Mouse (Mus musculus) Patski (cell line): ENCODE measurements at regions not wholly inside any gene's neighbourhood (a gene's known extent, or its start where the extent isn't known, plus 50 kb on each side); places are given as distances from the start of the nearest gene placed in this dataset.

Source experiments
- ATAC-seq: fragments of 100-300 bp; one replicate; pipeline ENCODE4 v1.8.0; 2021
- CTCF ChIA-PET: fragments of 350-600 bp; sonication (Branson Sonifier 250); formaldehyde crosslinking; loops from one replicate; lab custom pipeline; 2022; ENCODE audit warnings: inconsistent platforms; lab: Charles Lee
- POLR2A ChIA-PET: fragments of 350-600 bp; sonication (Branson Sonifier 250); formaldehyde crosslinking; loops from one replicate; lab custom pipeline; 2022; ENCODE audit warnings: antibody characterized with exemption, inconsistent platforms; lab: Charles Lee
- DNase-seq: peaks from one replicate; pipeline ENCODE4 v3.0.0-alpha.2; 2011; ENCODE audit warnings: low read depth, low spot score
- H3K27me3 ChIP-seq: fragments of 371-371 bp; one replicate; pipeline ENCODE4 v1.5.1; 2021
- CTCF ChIP-seq: fragments of 100-300 bp; IDR thresholded peaks from one replicate; pipeline ENCODE4 v1.5.1; 2021
- in situ Hi-C: fragments of 300-500 bp; cut with MboI; formaldehyde crosslinking; loops from 3 replicates; pipeline ENCODE4 v1.11.1; 2018; ENCODE audit warnings: low pct_unique_long_range_greater_than_20kb, mixed read lengths

DNA sequence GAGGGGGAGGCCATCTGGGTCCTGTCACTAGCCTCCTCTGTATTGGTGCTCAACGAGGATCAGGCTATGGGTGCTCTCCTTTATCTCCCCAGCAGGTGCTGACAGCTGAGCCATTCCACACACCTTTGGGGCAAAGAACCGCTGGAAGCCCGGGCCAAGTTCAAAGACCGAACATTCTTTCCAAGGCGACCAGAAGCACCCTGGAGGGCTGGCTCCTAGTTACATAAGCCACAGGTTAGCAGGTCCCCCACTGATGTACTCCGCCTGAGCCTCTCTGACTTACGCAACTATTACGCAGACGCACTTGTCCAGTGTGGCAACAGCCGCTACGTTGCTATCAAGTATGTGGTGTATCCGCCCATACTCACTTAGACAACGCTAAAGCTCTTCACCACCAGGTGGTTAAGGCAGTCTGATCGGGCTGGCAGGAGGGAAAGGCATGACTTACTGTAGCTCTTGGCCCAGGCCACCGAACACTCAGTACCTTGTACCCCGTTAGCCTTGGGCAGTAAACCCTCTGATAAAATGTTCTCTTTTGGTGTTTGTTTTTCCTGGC, 69.2 kb downstream of the Gm33543 start:
- no peak for TF ChIP-seq CTCF
- no peak for ATAC-seq
- in situ Hi-C loops: no loop called here
- no peak for DNase-seq
- ChIA-PET POLR2A (no interaction called here), CTCF (no interaction called here)
- H3K27me3 ChIP-seq: no peaks in the 10 kb centered on the region

DNA sequence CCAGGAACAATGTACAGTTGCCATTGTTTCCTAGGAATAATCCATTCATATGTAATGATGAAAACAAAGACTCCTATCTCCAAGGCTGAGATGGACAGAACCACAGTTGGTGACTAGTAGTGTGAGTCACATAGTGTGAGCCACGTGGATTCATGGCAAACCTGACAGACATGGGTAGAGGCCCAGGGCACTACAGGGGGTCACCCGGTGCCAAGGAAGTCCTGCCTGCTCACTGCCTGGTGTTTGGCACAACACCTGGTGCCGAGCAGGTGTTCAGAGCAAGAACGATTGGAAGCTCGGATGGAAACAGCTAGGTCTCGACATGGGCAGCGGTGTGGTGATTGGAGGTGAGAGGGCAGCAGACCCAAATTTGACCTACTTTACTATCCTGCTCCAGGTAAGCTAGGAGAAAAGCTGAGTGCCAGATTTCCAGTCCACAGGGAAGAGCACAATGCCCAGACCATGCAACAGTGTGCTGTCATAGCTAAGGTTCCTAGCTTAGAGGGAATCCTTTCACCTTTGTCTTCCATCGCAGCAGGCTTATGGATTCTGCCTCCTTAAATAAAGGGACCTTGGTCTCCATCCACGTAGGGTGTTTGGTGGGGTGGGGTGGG, 69.8 kb downstream of the Gm33543 start:
- H3K27me3 ChIP-seq: no peaks in the 10 kb centered on the region
- in situ Hi-C loops: no loop called here
- no peak for ATAC-seq
- CTCF ChIA-PET: no interaction called here
- POLR2A ChIA-PET: no interaction called here
- no peak for TF ChIP-seq CTCF
- DNase-seq: no peak

DNA sequence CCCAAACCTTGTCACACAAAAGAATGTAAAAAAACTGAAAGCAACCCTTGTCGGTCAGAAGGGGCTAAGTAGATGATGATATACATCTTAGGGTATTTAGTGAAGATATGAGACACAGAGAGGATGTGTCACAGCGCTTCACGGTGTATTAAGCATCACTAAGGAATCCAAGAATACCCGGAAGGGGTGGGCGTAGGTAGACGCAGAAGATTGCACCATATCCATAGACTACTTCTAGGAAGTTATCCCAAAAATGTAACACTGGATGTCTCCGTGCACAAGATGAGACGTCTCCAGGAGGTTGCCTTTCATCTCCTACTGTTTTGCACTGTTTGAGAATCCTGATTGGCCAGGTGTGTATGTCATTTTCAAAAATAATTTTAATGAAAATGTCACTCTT, 73.8 kb downstream of the Gm33543 start:
- CTCF ChIA-PET: interaction anchor here (0.7 to 1.5 kb wide), 2 partner anchors 8 to 10 kb away, joined by 4 to 5 read pairs; no protein-coding TSS in a partner anchor
- ATAC-seq (peak; percentile 55), DNase-seq (no peak)
- POLR2A ChIA-PET: no interaction called here
- no peaks in the 10 kb centered on the region for H3K27me3 ChIP-seq
- in situ Hi-C loops: loop anchor here (10.0 kb wide), 1 partner anchor 214 kb away; no protein-coding TSS in a partner anchor
- TF ChIP-seq CTCF: no peak

DNA sequence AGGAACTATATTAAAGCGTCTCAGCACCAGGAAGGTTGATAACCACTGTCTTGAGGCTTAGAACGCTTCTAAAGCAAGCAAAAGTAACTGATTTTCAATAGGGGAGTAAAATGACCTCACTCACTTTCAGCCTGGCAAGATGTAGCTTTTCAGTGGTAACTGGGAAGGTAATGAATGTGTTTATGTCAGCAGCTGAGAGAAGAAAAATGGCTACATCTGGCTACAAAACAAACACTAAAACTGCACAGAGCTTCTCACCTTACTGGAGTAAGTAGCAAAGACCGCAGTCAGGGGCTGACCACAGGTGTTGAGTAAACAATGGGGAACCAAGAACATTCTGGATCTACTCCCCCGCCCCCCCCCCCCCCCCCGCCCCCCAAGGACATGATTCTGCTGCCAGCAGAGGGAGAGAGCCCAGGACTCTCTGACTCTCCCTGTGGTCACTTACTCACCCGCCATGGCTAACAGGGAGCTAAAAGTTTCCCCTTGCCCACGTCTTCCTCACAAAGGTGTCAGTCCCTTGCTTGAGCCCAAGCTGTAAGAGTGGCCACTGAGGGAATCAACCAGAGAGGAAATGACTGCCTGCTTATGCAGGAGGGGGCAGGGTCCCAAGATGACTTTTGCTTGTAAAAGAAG, 75.1 kb downstream of the Gm33543 start:
- H3K27me3 ChIP-seq: no peaks in the 10 kb centered on the region
- ChIA-PET CTCF (interaction anchor here (1.1 to 1.3 kb wide), 2 partner anchors 9 to 136 kb away, joined by 3 read pairs; no protein-coding TSS in a partner anchor), POLR2A (no interaction called here)
- in situ Hi-C loops: loop anchor here (10.0 kb wide), 1 partner anchor 213 kb away; no protein-coding TSS in a partner anchor
- ATAC-seq (no peak), DNase-seq (no peak)
- no peak for TF ChIP-seq CTCF

DNA sequence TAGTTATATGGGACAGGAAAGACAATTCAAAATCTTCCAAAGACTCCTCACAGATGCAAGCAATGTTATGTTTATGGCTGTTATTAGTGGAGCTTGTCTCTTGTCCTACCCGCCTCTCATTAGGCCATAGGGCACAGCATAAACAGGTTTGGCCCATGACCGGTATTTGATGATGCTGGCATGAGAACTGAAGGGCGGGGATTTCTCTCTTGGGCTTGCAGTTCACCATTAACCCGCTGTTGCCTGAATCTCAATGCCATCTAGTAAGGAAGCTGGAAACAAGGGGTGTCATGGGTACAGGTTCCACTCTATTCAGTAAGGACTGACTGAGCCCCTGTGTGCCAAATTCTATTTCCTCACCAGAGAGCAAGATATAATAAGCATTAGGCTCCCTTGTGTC, 78.6 kb downstream of the Gm33543 start:
- POLR2A ChIA-PET: interaction anchor here (0.5 kb wide), 1 partner anchor 96 kb away, joined by 3 read pairs; no protein-coding TSS in a partner anchor
- in situ Hi-C loops: loop anchor here (10.0 kb wide), 1 partner anchor 209 kb away; no protein-coding TSS in a partner anchor
- ATAC-seq (no peak), DNase-seq (no peak)
- CTCF ChIA-PET: no interaction called here
- no peak for TF ChIP-seq CTCF
- H3K27me3 ChIP-seq: no peaks in the 10 kb centered on the region

DNA sequence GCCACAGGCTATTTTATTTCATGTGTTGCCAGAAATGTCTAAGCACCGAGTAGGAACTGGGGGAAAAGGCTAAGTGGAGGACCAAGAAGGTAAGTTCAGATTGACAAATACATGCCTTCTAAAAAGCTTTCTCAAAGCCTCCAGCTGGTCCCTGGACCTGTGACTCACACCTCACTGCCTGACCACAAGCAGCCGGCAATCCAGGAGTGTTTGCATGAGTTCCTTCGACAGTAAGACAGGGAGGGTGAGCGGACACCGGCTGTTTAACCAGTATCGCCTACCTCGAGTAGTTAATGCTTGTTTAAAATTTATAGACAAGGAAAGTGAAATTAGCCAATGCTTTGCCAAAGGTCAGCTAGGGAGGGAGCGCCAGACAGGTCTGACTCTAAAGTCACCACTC, 80.1 kb downstream of the Gm33543 start:
- peak; percentile 95 for ATAC-seq
- H3K27me3 ChIP-seq: no peaks in the 10 kb centered on the region
- in situ Hi-C loops: loop anchor here (10.0 kb wide), 1 partner anchor 208 kb away; no protein-coding TSS in a partner anchor
- no peak for TF ChIP-seq CTCF
- ChIA-PET CTCF (no interaction called here), POLR2A (no interaction called here)
- DNase-seq: no peak

DNA sequence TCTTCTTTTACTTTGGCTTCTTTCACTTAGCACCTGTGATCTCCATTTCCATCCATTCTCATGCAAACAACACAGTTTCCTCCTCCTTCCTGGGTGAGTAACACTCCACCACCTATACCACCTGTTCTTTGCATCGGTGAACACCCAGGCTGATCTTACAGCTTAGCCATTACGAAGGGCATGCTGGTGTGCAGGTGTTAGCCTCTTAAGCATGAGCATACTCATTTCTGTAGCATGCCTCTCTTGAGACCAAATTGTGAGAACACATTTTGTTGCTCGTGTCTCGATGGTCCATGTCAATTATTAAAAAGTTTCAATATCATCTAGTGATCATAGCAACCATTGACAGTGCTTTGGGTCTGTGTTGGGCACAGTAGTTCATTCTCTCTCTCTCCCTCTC, 80.8 kb downstream of the Gm33543 start:
- TF ChIP-seq CTCF: no peak
- POLR2A ChIA-PET: no interaction called here
- no peaks in the 10 kb centered on the region for H3K27me3 ChIP-seq
- ATAC-seq (no peak), DNase-seq (no peak)
- in situ Hi-C loops: loop anchor here (10.0 kb wide), 1 partner anchor 207 kb away; no protein-coding TSS in a partner anchor
- CTCF ChIA-PET: interaction anchor here (1.3 kb wide), 1 partner anchor 14 kb away, joined by 3 read pairs; no protein-coding TSS in a partner anchor

DNA sequence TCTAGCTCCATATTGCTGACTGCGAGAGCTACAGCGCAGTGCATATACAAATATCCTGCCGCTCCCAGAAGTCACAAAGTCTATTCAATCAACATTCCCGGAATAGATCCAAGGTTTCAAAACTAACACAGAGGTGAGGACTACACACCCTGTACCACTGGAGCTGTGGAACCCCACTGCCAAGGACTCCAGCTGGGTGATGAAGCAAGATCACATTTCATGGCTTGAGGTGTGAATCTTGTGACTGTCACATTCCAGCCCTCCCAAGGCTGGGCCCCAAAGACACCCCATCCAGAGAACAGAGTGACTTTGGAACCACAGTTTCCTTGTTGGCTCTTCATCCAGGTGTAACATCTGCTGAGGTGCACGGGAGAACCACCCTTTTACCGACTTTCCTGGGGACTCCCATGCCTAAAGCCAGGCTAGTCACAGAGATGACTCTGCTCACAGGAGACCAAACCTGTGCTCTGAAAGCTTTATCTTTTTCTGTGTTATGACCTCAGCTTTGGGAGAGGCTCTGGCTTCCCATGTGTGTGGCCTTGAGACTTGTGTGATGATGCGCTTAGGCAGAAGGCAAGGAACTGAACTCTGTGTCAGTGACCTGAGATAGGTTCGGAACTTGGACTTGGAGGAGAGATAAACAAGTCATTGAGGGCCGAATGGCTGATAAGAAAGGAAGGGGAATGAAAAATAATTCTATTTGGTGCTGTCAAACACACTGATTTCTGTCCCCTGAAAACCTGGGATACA, 82.4 kb downstream of the Gm33543 start:
- in situ Hi-C loops: loop anchor here (10.0 kb wide), 1 partner anchor 205 kb away; no protein-coding TSS in a partner anchor
- H3K27me3 ChIP-seq: no peaks in the 10 kb centered on the region
- DNase-seq (no peak), ATAC-seq (no peak)
- TF ChIP-seq CTCF: no peak
- CTCF ChIA-PET: no interaction called here
- POLR2A ChIA-PET: no interaction called here

DNA sequence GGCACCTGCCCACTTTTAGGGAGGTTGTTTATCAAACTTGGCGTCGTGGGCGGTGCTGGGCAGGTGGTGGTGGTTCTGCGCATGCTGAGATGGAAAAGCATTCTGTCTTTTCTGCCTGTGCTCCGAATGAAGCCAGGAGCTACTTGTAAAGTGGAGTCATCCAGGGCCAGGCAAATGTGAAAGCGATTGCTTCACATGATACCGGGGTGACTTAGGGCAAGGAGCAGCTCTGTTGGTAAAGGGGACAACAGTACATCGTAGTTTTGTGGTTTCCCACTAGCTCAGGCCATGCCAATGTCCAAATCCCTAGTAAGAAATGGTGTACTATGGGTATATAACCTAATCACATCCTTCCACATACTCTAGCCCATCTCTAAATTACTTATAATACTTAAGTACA, 84.5 kb downstream of the Gm33543 start:
- CTCF ChIA-PET: no interaction called here
- ATAC-seq (no peak), DNase-seq (no peak)
- H3K27me3 ChIP-seq: no peaks in the 10 kb centered on the region
- POLR2A ChIA-PET: interaction anchor here (0.6 kb wide), 1 partner anchor 773 kb away, joined by 4 read pairs; no protein-coding TSS in a partner anchor
- TF ChIP-seq CTCF: no peak
- in situ Hi-C loops: no loop called here

DNA sequence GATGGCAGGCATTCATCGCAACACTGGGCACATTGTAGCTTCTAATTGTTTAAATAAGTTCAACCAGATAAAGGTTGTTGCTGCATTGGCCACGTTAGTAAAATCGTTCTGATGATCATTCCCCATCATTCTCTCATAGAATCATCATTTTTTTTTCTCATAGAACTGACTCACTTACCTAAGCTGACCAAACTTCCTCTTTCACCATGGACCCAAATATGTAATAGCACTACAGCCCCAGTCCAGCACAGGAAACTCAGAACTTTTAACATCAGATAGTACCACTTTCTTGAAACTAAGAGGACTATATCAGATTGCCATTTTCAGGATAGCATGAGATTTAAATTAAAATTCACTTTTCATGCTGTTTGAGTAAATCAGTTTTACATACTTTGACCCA, 82.2 kb upstream of the Anapc15-ps start:
- ChIA-PET CTCF (no interaction called here), POLR2A (no interaction called here)
- in situ Hi-C loops: no loop called here

More for the DNA sequence above, 82.2 kb upstream of the Anapc15-ps start:
- ATAC-seq (no peak), DNase-seq (no peak)
- no peak for TF ChIP-seq CTCF
- no peaks in the 10 kb centered on the region for H3K27me3 ChIP-seq
